Mouse (Mus musculus): ENCODE measurements around the gene Nol9. TPM values are rescaled to one million over a fixed set of nuclear protein-coding genes. Genes with fewer than 3 reads are reported as not detected.

Nol9 gene
- polyA plus RNA-seq, 1 experiment from 2014 or later: 41.0 TPM

GRCm38 (mm10) chr4:151997701-151998100 lies 41.4 kb upstream of the Nol9 start:
- peak overlapping the region; percentile 65; the same call in 1 of the 2 replicates for H3K4me2 ChIP-seq (ENCODE audit: low read depth, low read length, severe bottlenecking)
- no peak for ATAC-seq (replicated peaks; ENCODE audit: low FRiP score)
- H3K4me3 ChIP-seq (ENCODE audit: low read depth, low read length): peak overlapping the region; percentile 99; the same call in 1 of the 2 replicates
- H3K4me1 ChIP-seq (replicated peaks; ENCODE audit: control insufficient read depth, insufficient read depth, low read length): peaks cover 6% of the 10 kb centered on the region; the same call in 1 of the 2 replicates
- DNase-seq (ENCODE audit: low spot score): no peak
- no peaks in the 10 kb centered on the region for H3K27me3 ChIP-seq (ENCODE audit: control insufficient read depth, insufficient read depth, low read length)
- H3K27ac ChIP-seq (ENCODE audit: low read depth, low read length): no peak overlapping the region
- no peaks in the 10 kb centered on the region for H3K9me3 ChIP-seq (ENCODE audit: control insufficient read depth, low read length)
- WGBS: 84% methylated on average over 3 of the region's 3 CpGs
- no peak overlapping the region; the same call in 1 of the 2 replicates for H3K9ac ChIP-seq (ENCODE audit: low read length)
- H3K36me3 ChIP-seq (ENCODE audit: control insufficient read depth, insufficient read depth, low read length): no peaks in the 10 kb centered on the region

DNA sequence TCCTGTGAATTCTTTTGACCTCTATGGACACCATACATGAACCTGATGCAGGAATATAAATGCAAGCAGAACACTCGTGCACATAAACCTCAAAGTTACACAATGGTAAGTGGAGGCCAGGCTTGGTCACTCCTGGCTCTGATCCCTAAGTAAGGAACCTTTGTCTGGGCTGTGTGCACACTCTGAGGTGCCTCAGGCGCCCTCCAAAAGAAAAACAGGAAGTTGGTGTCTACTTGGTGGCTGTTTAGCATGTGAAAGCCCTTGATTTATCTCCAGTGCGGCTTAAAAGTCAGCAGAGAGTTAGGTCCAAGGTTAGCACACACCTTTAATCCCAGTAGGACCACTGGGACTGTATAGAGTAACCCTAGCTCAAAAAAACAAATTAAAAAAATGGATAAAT lies 39.6 kb upstream of the Nol9 start:
- Histone ChIP-seq H3K36me3 (ENCODE audit: control insufficient read depth, insufficient read depth, low read length) (no peaks in the 10 kb centered on the region), H3K4me3 (ENCODE audit: low read depth, low read length) (no peak overlapping the region), H3K27ac (ENCODE audit: low read depth, low read length) (no peak overlapping the region), H3K9me3 (ENCODE audit: control insufficient read depth, low read length) (no peaks in the 10 kb centered on the region), H3K4me2 (ENCODE audit: low read depth, low read length, severe bottlenecking) (no peak overlapping the region), H3K27me3 (ENCODE audit: control insufficient read depth, insufficient read depth, low read length) (no peaks in the 10 kb centered on the region), H3K4me1 (replicated peaks; ENCODE audit: control insufficient read depth, insufficient read depth, low read length) (no peaks in the 10 kb centered on the region), H3K9ac (ENCODE audit: low read length) (no peak overlapping the region)
- DNase-seq (ENCODE audit: low spot score) (no peak), ATAC-seq (replicated peaks; ENCODE audit: low FRiP score) (no peak)
- 67% methylated on average over 3 of the region's 3 CpGs for WGBS

DNA sequence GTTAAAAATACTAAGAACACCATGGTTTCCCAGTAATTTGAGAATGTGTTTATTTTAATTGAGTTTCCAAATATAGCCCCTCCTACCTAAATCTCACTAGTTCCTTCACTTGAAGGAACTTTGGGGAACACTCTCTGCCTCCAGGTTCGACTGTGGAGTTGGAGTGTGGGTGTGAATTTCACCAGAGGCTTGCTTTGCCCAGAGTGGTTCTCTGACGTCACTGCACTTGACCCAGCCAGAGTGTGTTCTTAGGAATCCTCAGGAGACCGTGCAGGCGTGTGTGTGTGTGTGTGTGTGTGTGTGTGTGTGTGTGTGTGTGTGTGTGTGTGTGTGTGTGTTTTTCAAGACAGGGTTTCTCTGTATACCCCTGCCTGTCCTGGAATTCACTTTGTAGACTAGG lies 38.2 kb upstream of the Nol9 start:
- Histone ChIP-seq H3K9me3 (ENCODE audit: control insufficient read depth, low read length) (no peaks in the 10 kb centered on the region), H3K4me1 (replicated peaks; ENCODE audit: control insufficient read depth, insufficient read depth, low read length) (no peaks in the 10 kb centered on the region), H3K36me3 (ENCODE audit: control insufficient read depth, insufficient read depth, low read length) (no peaks in the 10 kb centered on the region), H3K9ac (ENCODE audit: low read length) (no peak overlapping the region), H3K27ac (ENCODE audit: low read depth, low read length) (no peak overlapping the region), H3K27me3 (ENCODE audit: control insufficient read depth, insufficient read depth, low read length) (no peaks in the 10 kb centered on the region), H3K4me2 (ENCODE audit: low read depth, low read length, severe bottlenecking) (no peak overlapping the region), H3K4me3 (ENCODE audit: low read depth, low read length) (no peak overlapping the region)
- no peak for ATAC-seq (replicated peaks; ENCODE audit: low FRiP score)
- WGBS: 64% methylated on average over 4 of the region's 4 CpGs
- DNase-seq (ENCODE audit: low spot score): no peak

GRCm38 (mm10) chr4:152001335-152001734 lies 37.8 kb upstream of the Nol9 start:
- Histone ChIP-seq H3K27me3 (ENCODE audit: control insufficient read depth, insufficient read depth, low read length) (no peaks in the 10 kb centered on the region), H3K9me3 (ENCODE audit: control insufficient read depth, low read length) (no peaks in the 10 kb centered on the region), H3K9ac (ENCODE audit: low read length) (no peak overlapping the region), H3K4me3 (ENCODE audit: low read depth, low read length) (no peak overlapping the region), H3K36me3 (ENCODE audit: control insufficient read depth, insufficient read depth, low read length) (no peaks in the 10 kb centered on the region), H3K27ac (ENCODE audit: low read depth, low read length) (no peak overlapping the region), H3K4me1 (replicated peaks; ENCODE audit: control insufficient read depth, insufficient read depth, low read length) (no peaks in the 10 kb centered on the region), H3K4me2 (ENCODE audit: low read depth, low read length, severe bottlenecking) (no peak overlapping the region)
- DNase-seq (ENCODE audit: low spot score) (no peak), ATAC-seq (replicated peaks; ENCODE audit: low FRiP score) (no peak)
- WGBS: 75% methylated on average over 4 of the region's 4 CpGs

- no peak for ATAC-seq (replicated peaks; ENCODE audit: low FRiP score)
- no peak overlapping the region for H3K27ac ChIP-seq (ENCODE audit: low read depth, low read length)
- 96% methylated on average over 3 of the region's 3 CpGs for WGBS
- H3K36me3 ChIP-seq (ENCODE audit: control insufficient read depth, insufficient read depth, low read length): no peaks in the 10 kb centered on the region
- H3K9me3 ChIP-seq (ENCODE audit: control insufficient read depth, low read length): no peaks in the 10 kb centered on the region
- no peaks in the 10 kb centered on the region for H3K4me1 ChIP-seq (replicated peaks; ENCODE audit: control insufficient read depth, insufficient read depth, low read length)
- no peak for DNase-seq (ENCODE audit: low spot score)
- H3K27me3 ChIP-seq (ENCODE audit: control insufficient read depth, insufficient read depth, low read length): peaks cover 5% of the 10 kb centered on the region; the same call in 1 of the 2 replicates
- no peak overlapping the region for H3K9ac ChIP-seq (ENCODE audit: low read length)
- no peak overlapping the region for H3K4me3 ChIP-seq (ENCODE audit: low read depth, low read length)
- H3K4me2 ChIP-seq (ENCODE audit: low read depth, low read length, severe bottlenecking): no peak overlapping the region
These were observed 37.1 kb upstream of the Nol9 start for GRCm38 (mm10) chr4:152002063-152002462.

- H3K27ac ChIP-seq (ENCODE audit: low read depth, low read length): no peak overlapping the region
- H3K27me3 ChIP-seq (ENCODE audit: control insufficient read depth, insufficient read depth, low read length): peaks cover 21% of the 10 kb centered on the region
- no peak overlapping the region for H3K4me2 ChIP-seq (ENCODE audit: low read depth, low read length, severe bottlenecking)
- no peak overlapping the region for H3K9ac ChIP-seq (ENCODE audit: low read length)
- DNase-seq (ENCODE audit: low spot score) (no peak), ATAC-seq (replicated peaks; ENCODE audit: low FRiP score) (no peak)
- no peak overlapping the region for H3K4me3 ChIP-seq (ENCODE audit: low read depth, low read length)
- 79% methylated on average over 6 of the region's 6 CpGs for WGBS
- no peaks in the 10 kb centered on the region for H3K36me3 ChIP-seq (ENCODE audit: control insufficient read depth, insufficient read depth, low read length)
- H3K4me1 ChIP-seq (replicated peaks; ENCODE audit: control insufficient read depth, insufficient read depth, low read length): peaks cover 28% of the 10 kb centered on the region
- H3K9me3 ChIP-seq (ENCODE audit: control insufficient read depth, low read length): no peaks in the 10 kb centered on the region
These were observed 33.0 kb upstream of the Nol9 start for GRCm38 (mm10) chr4:152006137-152006536.

DNA sequence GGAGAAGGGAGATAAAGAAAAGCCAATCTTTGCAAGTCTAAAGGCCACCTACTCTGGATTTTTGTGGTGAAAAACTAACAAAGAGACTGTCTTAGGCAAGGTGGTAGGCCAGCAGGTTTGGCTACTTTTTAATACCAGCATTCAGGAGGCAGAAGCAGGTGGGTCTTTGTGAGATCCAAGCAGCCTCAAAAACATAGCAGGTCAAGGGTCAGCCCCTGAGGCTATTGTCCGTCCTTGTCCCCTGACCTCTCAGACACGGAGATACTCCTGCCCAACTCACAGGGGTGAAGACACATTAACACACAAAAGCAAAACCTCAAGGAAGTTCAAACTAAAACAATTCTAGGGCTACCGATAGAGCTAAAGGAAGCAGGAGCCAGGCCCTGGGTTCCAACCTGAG lies 32.3 kb upstream of the Nol9 start:
- H3K4me1 ChIP-seq (replicated peaks; ENCODE audit: control insufficient read depth, insufficient read depth, low read length): peaks cover 28% of the 10 kb centered on the region
- peaks cover 21% of the 10 kb centered on the region for H3K27me3 ChIP-seq (ENCODE audit: control insufficient read depth, insufficient read depth, low read length)
- H3K9ac ChIP-seq (ENCODE audit: low read length): no peak overlapping the region
- H3K36me3 ChIP-seq (ENCODE audit: control insufficient read depth, insufficient read depth, low read length): no peaks in the 10 kb centered on the region
- no peak overlapping the region for H3K4me3 ChIP-seq (ENCODE audit: low read depth, low read length)
- ATAC-seq (replicated peaks; ENCODE audit: low FRiP score): no peak
- no peak overlapping the region for H3K27ac ChIP-seq (ENCODE audit: low read depth, low read length)
- no peaks in the 10 kb centered on the region for H3K9me3 ChIP-seq (ENCODE audit: control insufficient read depth, low read length)
- no peak for DNase-seq (ENCODE audit: low spot score)
- 21% methylated on average over 3 of the region's 3 CpGs for WGBS
- H3K4me2 ChIP-seq (ENCODE audit: low read depth, low read length, severe bottlenecking): no peak overlapping the region

DNA sequence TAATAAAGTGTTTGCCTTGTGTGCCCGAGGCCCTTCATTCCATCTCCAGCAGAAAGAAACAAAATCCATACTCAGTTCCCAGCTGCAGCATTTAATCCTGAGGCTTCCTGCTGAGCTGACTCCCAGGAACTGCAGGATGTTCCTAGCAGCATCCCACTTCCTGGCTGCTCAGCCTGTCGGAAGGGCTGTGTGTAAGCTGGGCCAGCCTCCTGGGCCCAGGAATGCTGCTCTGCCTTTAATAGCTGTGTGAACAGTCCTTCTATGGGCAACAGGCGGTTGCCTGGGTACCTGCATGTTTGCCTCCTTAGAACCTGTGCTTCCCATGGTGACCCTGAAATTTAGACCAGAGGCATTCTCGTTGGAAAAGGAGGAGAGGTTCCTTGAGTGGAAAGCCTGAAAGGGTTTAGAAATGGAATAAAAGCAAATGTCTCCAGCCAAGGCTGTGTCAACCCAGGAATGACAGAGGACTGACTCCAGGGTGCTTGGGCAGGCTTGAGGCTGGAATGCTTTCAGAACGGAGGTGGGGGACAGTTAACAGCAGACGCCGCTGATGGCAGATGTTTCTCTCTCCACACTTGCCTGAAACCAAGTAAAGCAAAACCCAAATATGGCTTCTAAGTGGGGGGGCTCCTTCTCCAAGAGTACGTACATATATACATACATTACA lies 31.5 kb upstream of the Nol9 start:
- Histone ChIP-seq H3K9me3 (ENCODE audit: control insufficient read depth, low read length) (no peaks in the 10 kb centered on the region), H3K4me3 (ENCODE audit: low read depth, low read length) (peak overlapping the region; percentile 67; the same call in 1 of the 2 replicates), H3K36me3 (ENCODE audit: control insufficient read depth, insufficient read depth, low read length) (no peaks in the 10 kb centered on the region), H3K4me2 (ENCODE audit: low read depth, low read length, severe bottlenecking) (peak overlapping the region; percentile 100), H3K27me3 (ENCODE audit: control insufficient read depth, insufficient read depth, low read length) (peaks cover 21% of the 10 kb centered on the region), H3K4me1 (replicated peaks; ENCODE audit: control insufficient read depth, insufficient read depth, low read length) (peaks cover 28% of the 10 kb centered on the region), H3K27ac (ENCODE audit: low read depth, low read length) (no peak overlapping the region), H3K9ac (ENCODE audit: low read length) (no peak overlapping the region; the same call in none of the 2 replicates)
- no peak for DNase-seq (ENCODE audit: low spot score)
- WGBS: 5% methylated on average over 8 of the region's 8 CpGs
- no peak for ATAC-seq (replicated peaks; ENCODE audit: low FRiP score)

GRCm38 (mm10) chr4:152008148-152008500 lies 31.0 kb upstream of the Nol9 start:
- Histone ChIP-seq H3K9me3 (ENCODE audit: control insufficient read depth, low read length) (no peaks in the 10 kb centered on the region), H3K36me3 (ENCODE audit: control insufficient read depth, insufficient read depth, low read length) (no peaks in the 10 kb centered on the region), H3K9ac (ENCODE audit: low read length) (no peak overlapping the region; the same call in 1 of the 2 replicates), H3K4me3 (ENCODE audit: low read depth, low read length) (peak overlapping the region; percentile 67), H3K27ac (ENCODE audit: low read depth, low read length) (no peak overlapping the region), H3K4me1 (replicated peaks; ENCODE audit: control insufficient read depth, insufficient read depth, low read length) (peaks cover 28% of the 10 kb centered on the region), H3K4me2 (ENCODE audit: low read depth, low read length, severe bottlenecking) (peak overlapping the region; percentile 100), H3K27me3 (ENCODE audit: control insufficient read depth, insufficient read depth, low read length) (peaks cover 21% of the 10 kb centered on the region)
- WGBS: under 1% methylated on average over 14 of the region's 14 CpGs
- ATAC-seq (replicated peaks; ENCODE audit: low FRiP score) (no peak), DNase-seq (ENCODE audit: low spot score) (no peak)

All from forebrain, embryonic 11.5 days (tissue).